Mouse (Mus musculus) limb, embryonic 14.5 days (tissue): ENCODE measurements around the gene Vmn2r115. TPM values are rescaled to one million over a fixed set of nuclear protein-coding genes. Genes with fewer than 3 reads are reported as not detected.
"Not testable (repeated sequence)": the region's sequence is repeated elsewhere in the genome, so short reads cannot be mapped to it uniquely, and the experiment has no call there.

Source experiments
- ATAC-seq: fragments of 200-750 bp; cut with Nextera tagmentation; 2 replicates; pipeline ENCODE4 v1.8.0; 2017; ENCODE audit warnings: low read depth, moderate number of reproducible peaks, moderate TSS enrichment; ENCODE audit not compliant: low FRiP score
- DNase-seq: peaks from one replicate; pipeline ENCODE4 v3.0.0-alpha.2; 2015; ENCODE audit warnings: low spot score
- H3K27ac ChIP-seq: fragments of 300-500 bp; sonication (generic); replicated peaks from 2 replicates; pipeline ENCODE4 v1.5.1; 2014; ENCODE audit warnings: low read depth, mild to moderate bottlenecking, low read length, moderate library complexity, mixed read lengths
- H3K27me3 ChIP-seq: fragments of 300-500 bp; sonication (generic); 2 replicates; pipeline ENCODE4 v1.6.1; 2014; ENCODE audit warnings: low read length, mixed read lengths; ENCODE audit not compliant: control insufficient read depth, insufficient read depth
- H3K36me3 ChIP-seq: fragments of 300-500 bp; sonication (generic); 2 replicates; pipeline ENCODE4 v1.6.1; 2014; ENCODE audit warnings: mild to moderate bottlenecking, low read length, moderate library complexity, mixed read lengths; ENCODE audit not compliant: control insufficient read depth, insufficient read depth
- H3K4me1 ChIP-seq: fragments of 300-500 bp; sonication (generic); 2 replicates; pipeline ENCODE4 v1.6.1; 2014; ENCODE audit warnings: antibody characterized with exemption, low read length, mixed read lengths; ENCODE audit not compliant: control insufficient read depth, insufficient read depth
- H3K4me2 ChIP-seq: fragments of 300-500 bp; sonication (generic); replicated peaks from 2 replicates; pipeline ENCODE4 v1.6.1; 2014; ENCODE audit warnings: low read depth, mild to moderate bottlenecking, low read length, moderate library complexity; ENCODE audit not compliant: severe bottlenecking
- H3K4me3 ChIP-seq: fragments of 300-500 bp; sonication (generic); replicated peaks from 2 replicates; pipeline ENCODE4 v1.5.1; 2014; ENCODE audit warnings: low read length
- H3K9ac ChIP-seq: fragments of 300-500 bp; sonication (generic); 2 replicates; pipeline ENCODE4 v1.6.1; 2014; ENCODE audit warnings: mild to moderate bottlenecking, low read depth, low read length, moderate library complexity; ENCODE audit not compliant: severe bottlenecking
- H3K9me3 ChIP-seq: fragments of 300-500 bp; sonication (generic); 2 replicates; pipeline ENCODE4 v1.6.1; 2016; ENCODE audit warnings: low read length; ENCODE audit not compliant: control insufficient read depth
- POLR2A ChIP-seq: fragments of 200-500 bp; IDR thresholded peaks from 2 replicates; pipeline ENCODE4 v1.8.0; 2012; ENCODE audit warnings: inconsistent platforms, mild to moderate bottlenecking, moderate library complexity, borderline replicate concordance; ENCODE audit not compliant: insufficient read depth, insufficient read length; ENCODE audit errors: extremely low read depth
- WGBS: fragments of 180-500 bp; shearing (Covaris S2); extraction: QIAGEN DNeasy Blood & Tissue Kit; methylation state at CpG from one replicate; pipeline ENCODE4 v1.1.7; 2014; 5-methylcytosine and 5-hydroxymethylcytosine counted together
- polyA plus RNA-seq, 2 experiments: library from polyadenylated mRNA; depleted of rRNA in 1 of 2; stranded (reverse) in 1 of 2; unstranded in 1 of 2; fragments of >200 nt; fragmentation: Nextera tagmentation in 1 of 2; extraction: Ambion mirVana in 1 of 2; gene quantifications; 2 replicates each; pipeline versions ENCODE4 v1.2.1 to v1.2.3; 2012 to 2014

Gene Vmn2r115
- polyA plus RNA-seq (2012; rRNA removed): not detected in 2 replicates
- polyA plus RNA-seq (2014; fragmentation: Nextera tagmentation; extraction: Ambion mirVana): not detected in 2 replicates

GRCm38 (mm10) chr17:23343441-23343840 lies at the start of gene Vmn2r115:
TSS of gene Vmn2r115 (plus strand) at chr17:23343741.
- H3K36me3 ChIP-seq, H3K9ac ChIP-seq, DNase-seq, H3K9me3 ChIP-seq, H3K27me3 ChIP-seq, H3K4me2 ChIP-seq, H3K4me1 ChIP-seq, H3K4me3 ChIP-seq, H3K27ac ChIP-seq, ATAC-seq: not testable (repeated sequence)
- 63% methylated on average over 2 of the region's 2 CpGs for WGBS

- not testable (repeated sequence) for H3K4me2 ChIP-seq, H3K9ac ChIP-seq, H3K4me3 ChIP-seq, H3K4me1 ChIP-seq, H3K27me3 ChIP-seq, H3K9me3 ChIP-seq, H3K27ac ChIP-seq, H3K36me3 ChIP-seq, ATAC-seq, DNase-seq
- 78% methylated on average over 2 of the region's 2 CpGs for WGBS
These were observed 31.1 kb upstream of the Vmn2r115 start, which contains the start of gene Vmn2r114 for GRCm38 (mm10) chr17:23312437-23312836. TSS of gene Vmn2r114 (minus strand) at chr17:23312537.

GRCm38 (mm10) chr17:23330657-23331056 lies 12.9 kb upstream of the Vmn2r115 start:
- Histone ChIP-seq H3K9ac (no peak overlapping the region), H3K4me2 (no peak overlapping the region), H3K4me1 (no peaks in the 10 kb centered on the region), H3K27me3 (no peaks in the 10 kb centered on the region), H3K36me3 (no peaks in the 10 kb centered on the region), H3K9me3 (0 out of 2 replicates have a peak, but pooled peaks cover 7% of the 10 kb centered on the region), H3K4me3 (no peak overlapping the region), H3K27ac (no peak overlapping the region)
- ATAC-seq (no peak), DNase-seq (no peak)
- WGBS: 77% methylated on average over 6 of the region's 6 CpGs
- TF ChIP-seq POLR2A: no peak

GRCm38 (mm10) chr17:23351644-23352043 lies 8.1 kb downstream of the Vmn2r115 start:
- H3K36me3 ChIP-seq: no peaks in the 10 kb centered on the region
- H3K4me1 ChIP-seq: no peaks in the 10 kb centered on the region
- H3K27me3 ChIP-seq: no peaks in the 10 kb centered on the region
- H3K4me2 ChIP-seq: no peak overlapping the region
- H3K27ac ChIP-seq: no peak overlapping the region
- no peaks in the 10 kb centered on the region for H3K9me3 ChIP-seq
- H3K9ac ChIP-seq: no peak overlapping the region
- H3K4me3 ChIP-seq: no peak overlapping the region
- WGBS: 67% methylated on average over 1 of the region's 1 CpGs
- ATAC-seq: no peak
- no peak for DNase-seq
- TF ChIP-seq POLR2A: no peak

- not testable (repeated sequence) for H3K4me2 ChIP-seq, H3K9ac ChIP-seq, H3K27me3 ChIP-seq, H3K4me1 ChIP-seq, H3K27ac ChIP-seq, ATAC-seq, DNase-seq, H3K36me3 ChIP-seq, H3K4me3 ChIP-seq, H3K9me3 ChIP-seq
These were observed 40.8 kb downstream of the Vmn2r115 start, which contains the start of gene Vmn2r116 for GRCm38 (mm10) chr17:23384304-23384703. TSS of gene Vmn2r116 (plus strand) at chr17:23384604.

Other genes starting within 250 kb of the Vmn2r115 start
- 7.5 and 7.9 TPM in 2 replicates for gene Zfp40, start 150.5 kb upstream of the Vmn2r115 start, polyA plus RNA-seq (2012; rRNA removed)
- gene Zfp40, start 150.5 kb upstream of the Vmn2r115 start, polyA plus RNA-seq (2014; fragmentation: Nextera tagmentation; extraction: Ambion mirVana): 13.1 and 15.0 TPM in 2 replicates
- not detected in 2 replicates for gene Vmn2r114, start 31.2 kb upstream of the Vmn2r115 start, polyA plus RNA-seq (2012; rRNA removed)
- not detected in 2 replicates for gene Vmn2r114, start 31.2 kb upstream of the Vmn2r115 start, polyA plus RNA-seq (2014; fragmentation: Nextera tagmentation; extraction: Ambion mirVana)
- not detected in 2 replicates for gene Vmn2r116, start 40.9 kb downstream of the Vmn2r115 start, polyA plus RNA-seq (2012; rRNA removed)
- gene Vmn2r116, start 40.9 kb downstream of the Vmn2r115 start, polyA plus RNA-seq (2014; fragmentation: Nextera tagmentation; extraction: Ambion mirVana): not detected in 2 replicates
- gene Vmn2r117, start 136.0 kb downstream of the Vmn2r115 start, polyA plus RNA-seq (2012; rRNA removed): not detected in 2 replicates
- not detected in 2 replicates for gene Vmn2r117, start 136.0 kb downstream of the Vmn2r115 start, polyA plus RNA-seq (2014; fragmentation: Nextera tagmentation; extraction: Ambion mirVana)
- 16.3 and 21.1 TPM in 2 replicates for gene Zfp213, start 220.5 kb downstream of the Vmn2r115 start, polyA plus RNA-seq (2012; rRNA removed)
- 17.4 and 18.1 TPM in 2 replicates for gene Zfp213, start 220.5 kb downstream of the Vmn2r115 start, polyA plus RNA-seq (2014; fragmentation: Nextera tagmentation; extraction: Ambion mirVana)